Mouse (Mus musculus) G1E-ER4 (cell line): ENCODE measurements around the gene Nrxn3. TPM values are rescaled to one million over a fixed set of nuclear protein-coding genes. Genes with fewer than 3 reads are reported as not detected.

Source experiments
- GATA1 ChIP-seq: IDR thresholded peaks from one replicate; pipeline ENCODE4 v1.8.0; 2012; ENCODE audit warnings: low read length, inconsistent platforms
- polyA plus RNA-seq: library from polyadenylated mRNA; stranded (reverse); fragments of >175 nt; gene quantifications from 2 replicates; pipeline ENCODE4 v1.2.3, GENCODE M21; 2012

Nrxn3 gene
- polyA plus RNA-seq, result not detected in 2 replicates

- TF ChIP-seq GATA1, result no peak
These were observed at the start of gene Nrxn3 for GRCm38 (mm10) chr12:88722691-88723070. Gene Nrxn3, plus strand, starts transcription at chr12:88722876.

GRCm38 (mm10) chr12:88704159-88704846 lies 18.4 kb upstream of the Nrxn3 start:
- TF ChIP-seq GATA1, result no peak

GRCm38 (mm10) chr12:88705959-88706358 lies 16.7 kb upstream of the Nrxn3 start:
- no peak for TF ChIP-seq GATA1

GRCm38 (mm10) chr12:88707786-88708185 lies 14.9 kb upstream of the Nrxn3 start:
- TF ChIP-seq GATA1, result no peak

- TF ChIP-seq GATA1, result no peak
These were observed 13.5 kb upstream of the Nrxn3 start for GRCm38 (mm10) chr12:88709223-88709622.

GRCm38 (mm10) chr12:88713456-88713855 lies 9.2 kb upstream of the Nrxn3 start:
- TF ChIP-seq GATA1, result no peak

GRCm38 (mm10) chr12:88722031-88722690 lies 515 bp upstream of the Nrxn3 start:
- no peak for TF ChIP-seq GATA1

GRCm38 (mm10) chr12:88726316-88726715 lies 3.6 kb downstream of the Nrxn3 start:
- no peak for TF ChIP-seq GATA1

- TF ChIP-seq GATA1, result no peak
These were observed 4.1 kb downstream of the Nrxn3 start for GRCm38 (mm10) chr12:88726755-88727154.

GRCm38 (mm10) chr12:88730720-88731119 lies 8.0 kb downstream of the Nrxn3 start:
- TF ChIP-seq GATA1, result no peak

GRCm38 (mm10) chr12:88735045-88735444 lies 12.4 kb downstream of the Nrxn3 start:
- TF ChIP-seq GATA1, result no peak

- no peak for TF ChIP-seq GATA1
These were observed 14.4 kb downstream of the Nrxn3 start for GRCm38 (mm10) chr12:88737081-88737480.

- no peak for TF ChIP-seq GATA1
These were observed 15.9 kb downstream of the Nrxn3 start for GRCm38 (mm10) chr12:88738616-88739015.

- no peak for TF ChIP-seq GATA1
These were observed 24.1 kb downstream of the Nrxn3 start for GRCm38 (mm10) chr12:88746788-88747187.

GRCm38 (mm10) chr12:88764791-88765190 lies 42.1 kb downstream of the Nrxn3 start:
- no peak for TF ChIP-seq GATA1

GRCm38 (mm10) chr12:88774666-88775065 lies 52.0 kb downstream of the Nrxn3 start:
- TF ChIP-seq GATA1, result no peak

GRCm38 (mm10) chr12:88778036-88778435 lies 55.4 kb downstream of the Nrxn3 start:
- no peak for TF ChIP-seq GATA1
